Mouse (Mus musculus) embryonic facial prominence, embryonic 11.5 days (tissue): ENCODE data around the gene Prrx2. TPM values are rescaled to one million over a fixed set of nuclear protein-coding genes. Genes with fewer than 3 reads are reported as not detected.

ENCODE experiments used
- ATAC-seq: fragments of 200-750 bp; cut with Nextera tagmentation; replicated peaks from 2 replicates; pipeline ENCODE4 v1.8.0; 2017; ENCODE audit warnings: low read depth; ENCODE audit not compliant: insufficient number of reproducible peaks, low FRiP score, low TSS enrichment
- DNase-seq: peaks from one replicate; pipeline ENCODE4 v3.0.0-alpha.2; 2015; ENCODE audit warnings: low spot score
- H3K27ac ChIP-seq: fragments of 300-500 bp; sonication (generic); replicated peaks from 2 replicates; pipeline ENCODE4 v1.5.1; 2014; ENCODE audit warnings: mild to moderate bottlenecking, low read depth, low read length, control low read depth
- H3K27me3 ChIP-seq: fragments of 300-500 bp; sonication (generic); 2 replicates; pipeline ENCODE4 v1.6.1; 2014; ENCODE audit warnings: mild to moderate bottlenecking, low read length, moderate library complexity, mixed read lengths; ENCODE audit not compliant: control insufficient read depth, insufficient read depth
- H3K36me3 ChIP-seq: fragments of 300-500 bp; sonication (generic); replicated peaks from 2 replicates; pipeline ENCODE4 v1.6.1; 2014; ENCODE audit warnings: low read depth, mild to moderate bottlenecking, low read length, moderate library complexity, mixed read lengths; ENCODE audit not compliant: control insufficient read depth, insufficient read depth
- H3K4me1 ChIP-seq: fragments of 300-500 bp; sonication (generic); 2 replicates; pipeline ENCODE4 v1.6.1; 2014; ENCODE audit warnings: low read length, mixed read lengths; ENCODE audit not compliant: control insufficient read depth, insufficient read depth
- H3K4me2 ChIP-seq: fragments of 300-500 bp; sonication (generic); 2 replicates; pipeline ENCODE4 v1.6.1; 2014; ENCODE audit warnings: low read depth, mild to moderate bottlenecking, control low read depth, low read length, moderate library complexity
- H3K4me3 ChIP-seq: fragments of 300-500 bp; sonication (generic); 2 replicates; pipeline ENCODE4 v1.5.1; 2014; ENCODE audit warnings: low read depth, low read length, control low read depth
- H3K9ac ChIP-seq: fragments of 300-500 bp; sonication (generic); replicated peaks from 2 replicates; pipeline ENCODE4 v1.6.1; 2014; ENCODE audit warnings: mild to moderate bottlenecking, control low read depth, low read length
- H3K9me3 ChIP-seq: fragments of 300-500 bp; sonication (generic); replicated peaks from 2 replicates; pipeline ENCODE4 v1.6.1; 2016; ENCODE audit warnings: mild to moderate bottlenecking, low read length, inconsistent platforms, mixed read lengths; ENCODE audit not compliant: control insufficient read depth
- WGBS: fragments of 180-500 bp; shearing (Covaris S2); extraction: QIAGEN DNeasy Blood & Tissue Kit; methylation state at CpG from one replicate; pipeline ENCODE4 v1.1.7; 2014; 5-methylcytosine and 5-hydroxymethylcytosine counted together
- polyA plus RNA-seq: library from polyadenylated mRNA; unstranded; fragments of >200 nt; fragmentation: Nextera tagmentation; extraction: Ambion mirVana; gene quantifications from 2 replicates; pipeline ENCODE4 v1.2.1, GENCODE M21; 2014

Prrx2 gene
- polyA plus RNA-seq, 1 experiment from 2014 or later: 109 TPM

- under 1% methylated on average over 63 of the region's 63 CpGs for WGBS
- H3K27ac ChIP-seq: peak overlapping the region; percentile 42
- ATAC-seq (peak; percentile 45), DNase-seq (peak; percentile 95)
- H3K27me3 ChIP-seq: no peaks in the 10 kb centered on the region
- peaks cover 11% of the 10 kb centered on the region for H3K4me1 ChIP-seq
- peak overlapping the region; percentile 74 for H3K4me3 ChIP-seq
- H3K36me3 ChIP-seq: peaks cover 18% of the 10 kb centered on the region
- no peaks in the 10 kb centered on the region for H3K9me3 ChIP-seq
- H3K4me2 ChIP-seq: peak overlapping the region; percentile 62
- H3K9ac ChIP-seq: peak overlapping the region; percentile 88
Measured at GRCm38 (mm10) chr2:30827749-30828475, 6.9 kb upstream of the Prrx2 start.

- 30% methylated on average over 5 of the region's 5 CpGs for WGBS
- Histone ChIP-seq H3K36me3 (peaks cover 9% of the 10 kb centered on the region), H3K27ac (no peak overlapping the region), H3K27me3 (no peaks in the 10 kb centered on the region), H3K4me3 (no peak overlapping the region), H3K4me1 (peaks cover 15% of the 10 kb centered on the region), H3K4me2 (no peak overlapping the region), H3K9ac (no peak overlapping the region), H3K9me3 (no peaks in the 10 kb centered on the region)
- DNase-seq: no peak
- no peak for ATAC-seq
Measured at GRCm38 (mm10) chr2:30829315-30829714, 5.5 kb upstream of the Prrx2 start.

GRCm38 (mm10) chr2:30830283-30830795, 4.4 kb upstream of the Prrx2 start, which contains the start of gene Asb6:
Gene Asb6 (minus strand): TSS chr2:30830333.
- WGBS: 8% methylated on average over 4 of the region's 4 CpGs
- peaks cover 18% of the 10 kb centered on the region for H3K4me1 ChIP-seq

GRCm38 (mm10) chr2:30833644-30834043, 1.1 kb upstream of the Prrx2 start:
- peaks cover 15% of the 10 kb centered on the region for H3K4me1 ChIP-seq

More at GRCm38 (mm10) chr2:30830283-30830795, 4.4 kb upstream of the Prrx2 start, which contains the start of gene Asb6:
- H3K27ac ChIP-seq: 0 out of 2 replicates have a peak within 1 kb of the TSS, but pooled peaks have one; percentile 6
- H3K4me2 ChIP-seq: no peak within 1 kb of the TSS
- peak; percentile 50 for DNase-seq
- no peaks in the 10 kb centered on the region for H3K9me3 ChIP-seq
- ATAC-seq: no peak
- H3K27me3 ChIP-seq: no peaks in the 10 kb centered on the region
- no peak within 1 kb of the TSS for H3K4me3 ChIP-seq
- H3K36me3 ChIP-seq: peaks cover 2% of the 10 kb centered on the region
- no peak within 1 kb of the TSS for H3K9ac ChIP-seq

GRCm38 (mm10) chr2:30836238-30836990, 1.6 kb downstream of the Prrx2 start:
- H3K4me2 ChIP-seq: no peak overlapping the region; the same call in 1 of the 2 replicates
- H3K27ac ChIP-seq: peak overlapping the region; percentile 85
- H3K4me1 ChIP-seq: peaks cover 15% of the 10 kb centered on the region
- H3K9ac ChIP-seq: peak overlapping the region; percentile 42
- DNase-seq (peak; percentile 87), ATAC-seq (peak; percentile 41; the same call in 1 of the 2 replicates)
- no peaks in the 10 kb centered on the region for H3K36me3 ChIP-seq
- H3K9me3 ChIP-seq: no peaks in the 10 kb centered on the region
- H3K27me3 ChIP-seq: no peaks in the 10 kb centered on the region
- 6% methylated on average over 21 of the region's 21 CpGs for WGBS
- H3K4me3 ChIP-seq: no peak overlapping the region; the same call in 1 of the 2 replicates

More at GRCm38 (mm10) chr2:30833644-30834043, 1.1 kb upstream of the Prrx2 start:
- Histone ChIP-seq H3K27ac (peak overlapping the region; percentile 94), H3K4me2 (no peak overlapping the region), H3K27me3 (no peaks in the 10 kb centered on the region), H3K36me3 (no peaks in the 10 kb centered on the region), H3K9me3 (no peaks in the 10 kb centered on the region), H3K4me3 (no peak overlapping the region), H3K9ac (peak overlapping the region; percentile 18)
- ATAC-seq (0 out of 2 replicates have a peak, but pooled peaks have one; percentile 16), DNase-seq (peak; percentile 90)
- 21% methylated on average over 5 of the region's 5 CpGs for WGBS

- Histone ChIP-seq H3K4me3 (no peak overlapping the region), H3K36me3 (no peaks in the 10 kb centered on the region), H3K27ac (no peak overlapping the region), H3K4me1 (peaks cover 4% of the 10 kb centered on the region; the same call in 1 of the 2 replicates), H3K9me3 (no peaks in the 10 kb centered on the region), H3K27me3 (no peaks in the 10 kb centered on the region), H3K4me2 (no peak overlapping the region), H3K9ac (no peak overlapping the region)
- DNase-seq: no peak
- no peak for ATAC-seq
- 51% methylated on average over 10 of the region's 10 CpGs for WGBS
Measured at GRCm38 (mm10) chr2:30842615-30843014, 7.8 kb downstream of the Prrx2 start.

- DNase-seq: peak; percentile 64
- peak; percentile 49; the same call in 1 of the 2 replicates for ATAC-seq
- under 1% methylated on average over 71 of the region's 80 CpGs for WGBS
Measured at GRCm38 (mm10) chr2:30845152-30846070, 10.6 kb downstream of the Prrx2 start.

More at GRCm38 (mm10) chr2:30845152-30846070, 10.6 kb downstream of the Prrx2 start:
- peaks cover 5% of the 10 kb centered on the region for H3K4me1 ChIP-seq
- peak overlapping the region; percentile 80 for H3K4me3 ChIP-seq
- H3K36me3 ChIP-seq: no peaks in the 10 kb centered on the region
- H3K4me2 ChIP-seq: peak overlapping the region; percentile 86
- no peaks in the 10 kb centered on the region for H3K27me3 ChIP-seq
- no peaks in the 10 kb centered on the region for H3K9me3 ChIP-seq
- peak overlapping the region; percentile 95 for H3K9ac ChIP-seq
- H3K27ac ChIP-seq: peak overlapping the region; percentile 82
